Mouse (Mus musculus) duodenum, adult 2 months (tissue): ENCODE data around the gene Zfp131. TPM values are rescaled to one million over a fixed set of nuclear protein-coding genes. Genes with fewer than 3 reads are reported as not detected.

ENCODE experiments used
- polyA plus RNA-seq: library from polyadenylated mRNA; depleted of rRNA; stranded (reverse); fragments of >200 nt; gene quantifications from 2 replicates; pipeline ENCODE4 v1.2.3, GENCODE M21; 2012; ENCODE audit warnings: low replicate concordance; rRNA removed

The Zfp131 gene
- polyA plus RNA-seq: 6.5 and 10.2 TPM in 2 replicates

GRCm38 (mm10) chr13:119790761-119791579, at the start of gene Zfp131:
TSS of gene Zfp131 (minus strand) at chr13:119790889.

GRCm38 (mm10) chr13:119835320-119836056, 44.8 kb upstream of the Zfp131 start, which contains the start of gene D13Ertd608e:
TSS of gene D13Ertd608e (plus strand) at chr13:119836006.

GRCm38 (mm10) chr13:119830116-119830515, 39.4 kb upstream of the Zfp131 start, which contains the start of gene AF067063:
TSS of gene AF067063 (minus strand) at chr13:119830216.

GRCm38 (mm10) chr13:119755681-119756471, 34.8 kb downstream of the Zfp131 start, which contains the start of gene Nim1k:
TSS of gene Nim1k (minus strand) at chr13:119755882.

Other genes with a start within 250 kb of the Zfp131 start
- 1.4 and 3.1 TPM in 2 replicates for gene Ccl28, start 167.1 kb downstream of the Zfp131 start, polyA plus RNA-seq
- 5.8 and 12.7 TPM in 2 replicates for gene Hmgcs1, start 100.5 kb downstream of the Zfp131 start, polyA plus RNA-seq
- 0.04 and 0.05 TPM in 2 replicates for gene Nim1k, start 35.0 kb downstream of the Zfp131 start, polyA plus RNA-seq
- not detected in 2 replicates for gene AF067063, start 39.3 kb upstream of the Zfp131 start, polyA plus RNA-seq
- gene D13Ertd608e, start 45.1 kb upstream of the Zfp131 start, polyA plus RNA-seq: not detected in 2 replicates
- gene Tcstv1, start 103.9 kb upstream of the Zfp131 start, polyA plus RNA-seq: not detected in 2 replicates
- not detected in 2 replicates for gene Gm21761, start 138.4 kb upstream of the Zfp131 start, polyA plus RNA-seq
- not detected in 2 replicates for gene B020031M17Rik, start 159.9 kb upstream of the Zfp131 start, polyA plus RNA-seq
- gene Gm36079, start 236.1 kb upstream of the Zfp131 start, polyA plus RNA-seq: not detected in 2 replicates